Mouse (Mus musculus) neural tube, embryonic 10.5 days (tissue): ENCODE data around the gene Syndig1l.

Experiments used
- DNase-seq: peaks from one replicate; pipeline ENCODE4 v3.0.0-alpha.2; 2017; ENCODE audit warnings: low spot score; ENCODE audit errors: extremely low spot score

The Syndig1l gene

GRCm38 (mm10) chr12:84698319-84699081 is at the start of gene Syndig1l:
Gene Syndig1l (minus strand): TSS chr12:84698831.
- peak; percentile 81 for DNase-seq

- no peak for DNase-seq
Observed at GRCm38 (mm10) chr12:84748134-84748533, 49.5 kb upstream of the Syndig1l start.

- DNase-seq, result no peak
Observed at GRCm38 (mm10) chr12:84745700-84746099, 47.1 kb upstream of the Syndig1l start.

GRCm38 (mm10) chr12:84743496-84743895 is 44.9 kb upstream of the Syndig1l start:
- DNase-seq, result no peak

GRCm38 (mm10) chr12:84733366-84733765 is 34.7 kb upstream of the Syndig1l start:
- DNase-seq, result no peak

GRCm38 (mm10) chr12:84728421-84728820 is 29.8 kb upstream of the Syndig1l start:
- no peak for DNase-seq

GRCm38 (mm10) chr12:84727434-84727833 is 28.8 kb upstream of the Syndig1l start:
- no peak for DNase-seq

GRCm38 (mm10) chr12:84726986-84727385 is 28.4 kb upstream of the Syndig1l start:
- DNase-seq, result no peak

- DNase-seq, result no peak
Observed at GRCm38 (mm10) chr12:84726391-84726790, 27.8 kb upstream of the Syndig1l start.

GRCm38 (mm10) chr12:84718462-84719244 is 20.0 kb upstream of the Syndig1l start:
- no peak for DNase-seq

GRCm38 (mm10) chr12:84714578-84714977 is 15.9 kb upstream of the Syndig1l start:
- DNase-seq, result no peak

- DNase-seq, result no peak
Observed at GRCm38 (mm10) chr12:84709842-84710439, 11.3 kb upstream of the Syndig1l start.

GRCm38 (mm10) chr12:84707804-84708203 is 9.2 kb upstream of the Syndig1l start:
- no peak for DNase-seq

GRCm38 (mm10) chr12:84706886-84707285 is 8.3 kb upstream of the Syndig1l start:
- no peak for DNase-seq

- no peak for DNase-seq
Observed at GRCm38 (mm10) chr12:84702586-84702985, 4.0 kb upstream of the Syndig1l start.

- DNase-seq, result no peak
Observed at GRCm38 (mm10) chr12:84692141-84692540, 6.5 kb downstream of the Syndig1l start.

GRCm38 (mm10) chr12:84691347-84691746 is 7.3 kb downstream of the Syndig1l start:
- no peak for DNase-seq

- no peak for DNase-seq
Observed at GRCm38 (mm10) chr12:84689051-84689450, 9.6 kb downstream of the Syndig1l start.

- DNase-seq, result no peak
Observed at GRCm38 (mm10) chr12:84687531-84687930, 11.1 kb downstream of the Syndig1l start.

GRCm38 (mm10) chr12:84686176-84686575 is 12.5 kb downstream of the Syndig1l start:
- no peak for DNase-seq

- DNase-seq, result no peak
Observed at GRCm38 (mm10) chr12:84684569-84684968, 14.1 kb downstream of the Syndig1l start.

- DNase-seq, result no peak
Observed at GRCm38 (mm10) chr12:84676011-84676410, 22.6 kb downstream of the Syndig1l start.
